ENCODE assay signal across 12 mouse cellular contexts in the genomic region with DNA sequence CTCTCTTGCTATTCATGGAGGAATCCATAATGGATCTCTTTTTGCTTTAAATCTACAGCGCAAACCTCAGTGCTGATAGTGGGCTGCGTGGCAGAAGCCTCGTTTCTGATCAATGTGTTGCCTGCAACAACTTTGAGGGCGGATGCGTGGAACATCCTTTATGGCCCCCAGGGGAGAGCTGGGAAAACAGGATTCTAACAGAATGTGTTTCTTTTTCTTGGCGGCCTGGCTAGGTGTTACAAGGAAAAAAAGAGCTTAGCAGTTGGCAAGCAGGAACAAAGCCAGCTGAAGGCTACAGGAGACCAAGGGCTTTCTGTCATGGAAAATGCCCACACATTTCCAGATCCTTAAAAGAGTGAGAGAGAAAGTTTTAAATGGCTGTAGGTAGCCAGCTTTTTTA. TPM values are rescaled to one million over a fixed set of nuclear protein-coding genes. Genes with fewer than 3 reads are reported as not detected.
DNase-seq lines count a peak whose midpoint lies in the region; ATAC-seq and TF ChIP-seq lines count a peak whose summit lies in the region.
"Had no signal": no experiment of that assay in that cellular context is flagged by ENCODE, and none has a peak within 500 bp of the region (broad histone marks: within the 10 kb centered on the region; RNA-seq: fewer than 3 reads in every experiment).

No protein-coding gene starts in this region.

- peaks cover 25% of the 10 kb centered on the region for H3K4me1 ChIP-seq in forebrain, embryonic 13.5 days
- 0 out of 2 replicates have a peak, but pooled peaks cover 3% of the 10 kb centered on the region for H3K4me1 ChIP-seq in forebrain, embryonic 10.5 days
- peaks cover 77% of the 10 kb centered on the region for H3K4me1 ChIP-seq in liver, embryonic 12.5 days

- TF ChIP-seq POLR2A in brain, embryonic 14.5 days (IDR thresholded peaks at IDR 0.05; ENCODE audit: borderline replicate concordance, extremely low read depth, insufficient read depth, insufficient read length, poor library complexity, severe bottlenecking) = no peak

- H3K4me3 ChIP-seq in forebrain, embryonic 13.5 days = no peak overlapping the region
- H3K4me3 ChIP-seq in forebrain, embryonic 10.5 days = no peak overlapping the region
- H3K4me3 ChIP-seq in liver, embryonic 12.5 days = no peak overlapping the region
- H3K4me3 ChIP-seq: erythroblast, embryonic 14.5 days had no signal

- H3K27ac ChIP-seq in forebrain, embryonic 13.5 days = peak overlapping the region; percentile 78
- H3K27ac ChIP-seq in forebrain, embryonic 10.5 days = no peak overlapping the region
- peak overlapping the region; percentile 97 for H3K27ac ChIP-seq in liver, embryonic 12.5 days

- 60% methylated on average over 6 of the region's 6 CpGs for WGBS in forebrain, embryonic 13.5 days
- 80% methylated on average over 6 of the region's 6 CpGs for WGBS in forebrain, embryonic 10.5 days
- whole genome bisulfite sequencing in liver, embryonic 12.5 days (ENCODE audit: insufficient replicate concordance) = 82% methylated on average over 6 of the region's 6 CpGs

- DNase-seq in forebrain, embryonic 10.5 days (ENCODE audit: extremely low spot score, low spot score) = no peak
- peak; percentile 68 for DNase-seq in brain, embryonic 14.5 days (ENCODE audit: low read depth)
- peak; percentile 54 for DNase-seq in gonadal fat pad, adult 2 months (ENCODE audit: low read depth)
- DNase-seq in natural killer cell, adult 2 months (ENCODE audit: low spot score in 2 of 2) = no peak
- DNase-seq in kidney, adult 18-20 months = no peak
- no peak for DNase-seq in kidney, adult 11 months
- DNase-seq: kidney, postnatal 36 days had no signal

- no peak for ATAC-seq in forebrain, embryonic 13.5 days
- ATAC-seq in liver, embryonic 12.5 days = no peak

- H3K4me2 ChIP-seq in forebrain, embryonic 13.5 days = no peak overlapping the region
- H3K4me2 ChIP-seq in liver, embryonic 12.5 days = no peak overlapping the region

- no peak overlapping the region for H3K9ac ChIP-seq in forebrain, embryonic 13.5 days
- H3K9ac ChIP-seq in liver, embryonic 12.5 days = no peak overlapping the region

- H3K27me3 ChIP-seq in forebrain, embryonic 13.5 days = no peaks in the 10 kb centered on the region
- no peaks in the 10 kb centered on the region for H3K27me3 ChIP-seq in forebrain, embryonic 10.5 days (ENCODE audit: poor library complexity, severe bottlenecking)
- H3K27me3 ChIP-seq in liver, embryonic 12.5 days (replicated peaks) = no peaks in the 10 kb centered on the region

- no peaks in the 10 kb centered on the region for H3K36me3 ChIP-seq in forebrain, embryonic 13.5 days (ENCODE audit: poor library complexity, severe bottlenecking)
- H3K36me3 ChIP-seq in forebrain, embryonic 10.5 days (replicated peaks) = no peaks in the 10 kb centered on the region
- H3K36me3 ChIP-seq in liver, embryonic 12.5 days = no peaks in the 10 kb centered on the region

- no peaks in the 10 kb centered on the region for H3K9me3 ChIP-seq in forebrain, embryonic 13.5 days (replicated peaks)
- H3K9me3 ChIP-seq in forebrain, embryonic 10.5 days = no peaks in the 10 kb centered on the region
- no peaks in the 10 kb centered on the region for H3K9me3 ChIP-seq in liver, embryonic 12.5 days (replicated peaks)

- TF ChIP-seq CTCF in brain, embryonic 14.5 days (IDR thresholded peaks at IDR 0.05; ENCODE audit: borderline replicate concordance, extremely low read depth, insufficient read depth, insufficient read length) = no peak

RNA-seq across cellular contexts. Expression of a gene that starts 17.5 kb away (rescaled TPM):
- not detected in 2 replicates for polyA plus RNA-seq in forebrain, embryonic 13.5 days (2015; fragmentation: Nextera tagmentation; extraction: Ambion mirVana)
- not detected in 2 replicates for polyA plus RNA-seq in forebrain, embryonic 10.5 days (2016; fragmentation: Nextera tagmentation; extraction: Ambion mirVana)
- 0.14 and 0.24 TPM in 2 replicates for polyA plus RNA-seq in brain, embryonic 14.5 days (2012; rRNA removed)
- polyA plus RNA-seq in gonadal fat pad, adult 2 months (2012; rRNA removed) = not detected in 2 replicates
- 6.0 and 8.5 TPM in 2 replicates for polyA plus RNA-seq in liver, embryonic 12.5 days (2016; fragmentation: Nextera tagmentation; extraction: Ambion mirVana)
- polyA plus RNA-seq: C2C12; erythroblast, embryonic 14.5 days; testis, adult 2 months had no signal

Comparison
In these comparisons a context has a peak if more than half of its experiments do, and no peak if none do; other contexts are left out.
1. DNase-seq: peak in brain, embryonic 14.5 days (single experiment) and gonadal fat pad, adult 2 months (single experiment); none in forebrain, embryonic 10.5 days (single experiment), natural killer cell, adult 2 months (0 of 2), kidney, adult 18-20 months (single experiment) and kidney, adult 11 months (single experiment).